12 mouse cellular contexts compared by ENCODE assay signal in the genomic region with DNA sequence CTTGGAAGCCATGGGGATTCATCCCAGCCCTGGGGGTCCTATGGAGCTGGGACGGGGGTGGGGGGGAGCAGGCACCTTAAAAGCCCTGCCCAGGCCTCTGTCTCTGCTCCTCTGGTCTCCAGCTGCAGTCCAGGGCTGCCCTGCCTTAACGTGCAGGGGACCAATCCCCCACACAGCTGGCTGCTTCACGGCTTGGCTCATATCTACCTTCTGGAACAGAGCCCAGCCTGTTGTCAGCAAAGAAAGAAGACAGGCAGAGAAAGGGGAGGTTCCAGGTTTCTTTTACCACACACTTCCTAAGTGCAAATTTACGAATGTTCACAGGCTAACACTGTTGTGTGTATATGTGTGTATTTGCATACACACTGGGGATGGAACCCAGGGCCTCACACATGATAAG. TPM values are rescaled to one million over a fixed set of nuclear protein-coding genes. Genes with fewer than 3 reads are reported as not detected.
A peak's percentile ranks its signal among the peaks of the same experiment; 100 is the strongest.
DNase-seq lines count a peak whose midpoint lies in the region; ATAC-seq and TF ChIP-seq lines count a peak whose summit lies in the region.
"Had no signal": no experiment of that assay in that cellular context is flagged by ENCODE, and none has a peak within 500 bp of the region (broad histone marks: within the 10 kb centered on the region; RNA-seq: fewer than 3 reads in every experiment).

No protein-coding gene starts in this region.

- no peaks in the 10 kb centered on the region for H3K36me3 ChIP-seq in intestine, embryonic 14.5 days (ENCODE audit: control insufficient read depth, insufficient read depth, low read length)
- no peaks in the 10 kb centered on the region for H3K36me3 ChIP-seq in intestine, postnatal 0 days (ENCODE audit: control insufficient read depth, insufficient read depth)
- no peaks in the 10 kb centered on the region for H3K36me3 ChIP-seq in midbrain, embryonic 16.5 days (ENCODE audit: control insufficient read depth, insufficient read depth, low read length)
- H3K36me3 ChIP-seq in midbrain, embryonic 15.5 days (replicated peaks) = no peaks in the 10 kb centered on the region
- no peaks in the 10 kb centered on the region for H3K36me3 ChIP-seq in stomach, embryonic 15.5 days

- TF ChIP-seq CTCF in intestine, postnatal 0 days (IDR thresholded peaks at IDR 0.05; ENCODE audit: low read depth) = no peak

- H3K9me3 ChIP-seq in intestine, embryonic 14.5 days (ENCODE audit: control insufficient read depth, low read length) = no peaks in the 10 kb centered on the region
- H3K9me3 ChIP-seq in intestine, postnatal 0 days (ENCODE audit: control insufficient read depth) = no peaks in the 10 kb centered on the region
- H3K9me3 ChIP-seq in midbrain, embryonic 16.5 days (replicated peaks; ENCODE audit: control insufficient read depth, low read length, poor library complexity, severe bottlenecking) = no peaks in the 10 kb centered on the region
- no peaks in the 10 kb centered on the region for H3K9me3 ChIP-seq in midbrain, embryonic 15.5 days
- H3K9me3 ChIP-seq in stomach, embryonic 15.5 days = no peaks in the 10 kb centered on the region

- peak; percentile 64 for DNase-seq in adrenal gland, postnatal 14 days
- no peak for DNase-seq in adrenal gland, adult 8-10 months
- no peak for DNase-seq in intestine, embryonic 14.5 days (ENCODE audit: low spot score)
- DNase-seq: cerebellum, adult 11-12 months; right cerebral cortex, postnatal 14 days; thymus, adult 18-20 months had no signal

- ATAC-seq in intestine, embryonic 14.5 days (replicated peaks; ENCODE audit: low FRiP score, low TSS enrichment, low read depth) = no peak
- no peak for ATAC-seq in intestine, postnatal 0 days
- ATAC-seq in midbrain, embryonic 16.5 days = no peak
- ATAC-seq in midbrain, embryonic 15.5 days (replicated peaks) = no peak
- peak; percentile 56; the same call in 1 of the 2 replicates for ATAC-seq in stomach, embryonic 15.5 days (ENCODE audit: insufficient read depth, low FRiP score, low read depth)
- ATAC-seq in granulocyte monocyte progenitor cell, adult 5-6 weeks (replicated peaks; ENCODE audit: poor library complexity, severe bottlenecking) = no peak

- H3K9ac ChIP-seq in intestine, embryonic 14.5 days (ENCODE audit: low read length) = no peak overlapping the region
- no peak overlapping the region for H3K9ac ChIP-seq in intestine, postnatal 0 days (ENCODE audit: low read depth, low read length)
- H3K9ac ChIP-seq in midbrain, embryonic 16.5 days (ENCODE audit: low read depth, low read length) = 0 out of 2 replicates have a peak overlapping the region, but pooled peaks have one; percentile 6
- H3K9ac ChIP-seq in midbrain, embryonic 15.5 days = no peak overlapping the region
- peak overlapping the region; percentile 5; the same call in 1 of the 2 replicates for H3K9ac ChIP-seq in stomach, embryonic 15.5 days

- no peak overlapping the region for H3K4me2 ChIP-seq in intestine, embryonic 14.5 days (ENCODE audit: low read length)
- no peak overlapping the region for H3K4me2 ChIP-seq in intestine, postnatal 0 days (replicated peaks; ENCODE audit: low read depth)
- H3K4me2 ChIP-seq in midbrain, embryonic 16.5 days (ENCODE audit: low read length) = no peak overlapping the region
- no peak overlapping the region for H3K4me2 ChIP-seq in midbrain, embryonic 15.5 days
- H3K4me2 ChIP-seq in stomach, embryonic 15.5 days = no peak overlapping the region

- H3K4me1 ChIP-seq in intestine, embryonic 14.5 days (replicated peaks; ENCODE audit: control insufficient read depth, insufficient read depth, low read length) = peaks cover 25% of the 10 kb centered on the region
- peaks cover 9% of the 10 kb centered on the region; the same call in 1 of the 2 replicates for H3K4me1 ChIP-seq in intestine, postnatal 0 days (replicated peaks; ENCODE audit: control insufficient read depth, insufficient read depth, low read length)
- H3K4me1 ChIP-seq in midbrain, embryonic 16.5 days (ENCODE audit: control insufficient read depth, insufficient read depth, low read length) = peaks cover 9% of the 10 kb centered on the region
- H3K4me1 ChIP-seq in midbrain, embryonic 15.5 days = peaks cover 25% of the 10 kb centered on the region
- peaks cover 41% of the 10 kb centered on the region for H3K4me1 ChIP-seq in stomach, embryonic 15.5 days

- WGBS in intestine, embryonic 14.5 days = 14% methylated on average over 4 of the region's 4 CpGs
- 16% methylated on average over 4 of the region's 4 CpGs for WGBS in intestine, postnatal 0 days
- 25% methylated on average over 4 of the region's 4 CpGs for WGBS in midbrain, embryonic 16.5 days
- WGBS in midbrain, embryonic 15.5 days = 27% methylated on average over 4 of the region's 4 CpGs
- WGBS in stomach, embryonic 15.5 days = 12% methylated on average over 4 of the region's 4 CpGs

- H3K4me3 ChIP-seq in intestine, embryonic 14.5 days (ENCODE audit: low read depth, low read length) = no peak overlapping the region
- no peak overlapping the region for H3K4me3 ChIP-seq in intestine, postnatal 0 days (ENCODE audit: low read depth, low read length)
- H3K4me3 ChIP-seq in midbrain, embryonic 16.5 days (ENCODE audit: low read depth, low read length) = no peak overlapping the region
- H3K4me3 ChIP-seq in midbrain, embryonic 15.5 days = no peak overlapping the region
- no peak overlapping the region for H3K4me3 ChIP-seq in stomach, embryonic 15.5 days (replicated peaks)
- H3K4me3 ChIP-seq: myocyte had no signal

- H3K27me3 ChIP-seq in intestine, embryonic 14.5 days (replicated peaks; ENCODE audit: control insufficient read depth, insufficient read depth, low read length) = no peaks in the 10 kb centered on the region
- no peaks in the 10 kb centered on the region for H3K27me3 ChIP-seq in intestine, postnatal 0 days (replicated peaks; ENCODE audit: control insufficient read depth, insufficient read depth, low read length)
- no peaks in the 10 kb centered on the region for H3K27me3 ChIP-seq in midbrain, embryonic 16.5 days (ENCODE audit: control insufficient read depth, insufficient read depth, low read depth, low read length)
- H3K27me3 ChIP-seq in midbrain, embryonic 15.5 days (replicated peaks) = no peaks in the 10 kb centered on the region
- H3K27me3 ChIP-seq in stomach, embryonic 15.5 days (replicated peaks) = no peaks in the 10 kb centered on the region

- peak overlapping the region; percentile 67; the same call in 1 of the 2 replicates for H3K27ac ChIP-seq in intestine, embryonic 14.5 days (ENCODE audit: low read depth)
- H3K27ac ChIP-seq in intestine, postnatal 0 days (ENCODE audit: low read depth, low read length) = no peak overlapping the region
- no peak overlapping the region for H3K27ac ChIP-seq in midbrain, embryonic 16.5 days (ENCODE audit: low read length)
- H3K27ac ChIP-seq in midbrain, embryonic 15.5 days = no peak overlapping the region
- peak overlapping the region; percentile 93 for H3K27ac ChIP-seq in stomach, embryonic 15.5 days

RNA-seq across cellular contexts. Expression of a gene that starts 31.4 kb away (rescaled TPM):
- 40.8 and 44.9 TPM in 2 replicates for total RNA-seq in adrenal gland, postnatal 14 days (2021)
- total RNA-seq in adrenal gland, adult 8-10 months (2022) = 100 to 1,000 TPM; 108 to 376 (median 251) TPM
- polyA plus RNA-seq in intestine, embryonic 14.5 days (2014; fragmentation: Nextera tagmentation; extraction: Ambion mirVana) = 11.2 and 15.6 TPM in 2 replicates
- polyA plus RNA-seq in intestine, postnatal 0 days (2015; fragmentation: Nextera tagmentation; extraction: Ambion mirVana) = 8.9 and 9.1 TPM in 2 replicates
- polyA plus RNA-seq in midbrain, embryonic 16.5 days (2015; fragmentation: Nextera tagmentation; extraction: Ambion mirVana) = 83.0 and 105 TPM in 2 replicates
- polyA plus RNA-seq in midbrain, embryonic 15.5 days (2015; fragmentation: Nextera tagmentation; extraction: Ambion mirVana) = 85.7 and 88.1 TPM in 2 replicates
- 59.1 and 73.0 TPM in 2 replicates for polyA plus RNA-seq in stomach, embryonic 15.5 days (2015; fragmentation: Nextera tagmentation; extraction: Ambion mirVana)
- total RNA-seq in granulocyte monocyte progenitor cell, adult 5-6 weeks (2014; fragmentation: Nextera tagmentation) = 0.80 and 4.3 TPM in 2 replicates
- total RNA-seq in granulocyte monocyte progenitor cell, adult 5-6 weeks (2017) = 0.65 and 4.6 TPM in 2 replicates

Comparison
In these comparisons a context has a peak if more than half of its experiments do, and no peak if none do; other contexts are left out.
1. H3K27ac ChIP-seq: peak in intestine, embryonic 14.5 days (single experiment) and stomach, embryonic 15.5 days (single experiment); none in intestine, postnatal 0 days (single experiment), midbrain, embryonic 16.5 days (single experiment) and midbrain, embryonic 15.5 days (single experiment).
2. H3K9ac ChIP-seq: peak in midbrain, embryonic 16.5 days (single experiment) and stomach, embryonic 15.5 days (single experiment); none in intestine, embryonic 14.5 days (single experiment), intestine, postnatal 0 days (single experiment) and midbrain, embryonic 15.5 days (single experiment).